In genomic region chr16:23986176-23986575, GRCm38 (mm10) we compare ENCODE assay signal across 9 mouse cellular contexts. TPM values are rescaled to one million over a fixed set of nuclear protein-coding genes. Genes with fewer than 3 reads are reported as not detected.
DNase-seq lines count a peak whose midpoint lies in the region; ATAC-seq and TF ChIP-seq lines count a peak whose summit lies in the region.
"Had no signal": no experiment of that assay in that cellular context is flagged by ENCODE, and none has a peak within 500 bp of the region (broad histone marks: within the 10 kb centered on the region; RNA-seq: fewer than 3 reads in every experiment).

No protein-coding gene starts in this region.

- DNase-seq in kidney, adult 9 months = peak; percentile 61
- no peak for DNase-seq in kidney, postnatal 14 days
- peak; percentile 34 for DNase-seq in brain, adult 2 months (ENCODE audit: low read depth, low spot score)
- no peak for DNase-seq in stomach, postnatal 0 days (ENCODE audit: low spot score)
- DNase-seq in frontal cortex, postnatal 36 days (ENCODE audit: low spot score in 2 of 2) = no peak

- H3K9me3 ChIP-seq in heart, embryonic 16.5 days (replicated peaks; ENCODE audit: control insufficient read depth, low read length) = no peaks in the 10 kb centered on the region
- no peaks in the 10 kb centered on the region for H3K9me3 ChIP-seq in liver, embryonic 12.5 days (replicated peaks)
- no peaks in the 10 kb centered on the region for H3K9me3 ChIP-seq in stomach, postnatal 0 days (ENCODE audit: control insufficient read depth, low read length)

- H3K27ac ChIP-seq in heart, embryonic 16.5 days (ENCODE audit: low read length) = peak overlapping the region; percentile 96
- no peak overlapping the region for H3K27ac ChIP-seq in liver, embryonic 12.5 days
- H3K27ac ChIP-seq in stomach, postnatal 0 days (replicated peaks) = peak overlapping the region; percentile 20

- H3K36me3 ChIP-seq in heart, embryonic 16.5 days (ENCODE audit: control insufficient read depth, insufficient read depth) = no peaks in the 10 kb centered on the region
- H3K36me3 ChIP-seq in liver, embryonic 12.5 days = no peaks in the 10 kb centered on the region
- no peaks in the 10 kb centered on the region for H3K36me3 ChIP-seq in stomach, postnatal 0 days (ENCODE audit: control insufficient read depth, insufficient read depth, low read length)

- TF ChIP-seq CTCF in stomach, postnatal 0 days (IDR thresholded peaks at IDR 0.05; ENCODE audit: low read depth) = no peak

- H3K4me3 ChIP-seq in heart, embryonic 16.5 days (ENCODE audit: low read length) = peak overlapping the region; percentile 91
- peak overlapping the region; percentile 76; the same call in 1 of the 2 replicates for H3K4me3 ChIP-seq in liver, embryonic 12.5 days
- H3K4me3 ChIP-seq in stomach, postnatal 0 days (ENCODE audit: low read depth, low read length) = no peak overlapping the region

- TF ChIP-seq EP300 in stomach, postnatal 0 days (optimal IDR thresholded peaks at IDR 0.05) = no peak

- WGBS in heart, embryonic 16.5 days = 12% methylated on average over 3 of the region's 3 CpGs
- 8% methylated on average over 3 of the region's 3 CpGs for WGBS in liver, embryonic 12.5 days (ENCODE audit: insufficient replicate concordance)
- 33% methylated on average over 3 of the region's 3 CpGs for WGBS in stomach, postnatal 0 days

- H3K4me2 ChIP-seq in heart, embryonic 16.5 days (ENCODE audit: low read depth, low read length) = peak overlapping the region; percentile 98
- H3K4me2 ChIP-seq in liver, embryonic 12.5 days = peak overlapping the region; percentile 98
- H3K4me2 ChIP-seq in stomach, postnatal 0 days (replicated peaks; ENCODE audit: low read depth) = peak overlapping the region; percentile 83

- H3K27me3 ChIP-seq in heart, embryonic 16.5 days (ENCODE audit: control insufficient read depth, insufficient read depth, low read length) = no peaks in the 10 kb centered on the region
- peaks cover 97% of the 10 kb centered on the region for H3K27me3 ChIP-seq in liver, embryonic 12.5 days (replicated peaks)
- no peaks in the 10 kb centered on the region for H3K27me3 ChIP-seq in stomach, postnatal 0 days (ENCODE audit: control insufficient read depth, insufficient read depth, low read length)

- H3K4me1 ChIP-seq in heart, embryonic 16.5 days (ENCODE audit: control insufficient read depth, insufficient read depth, low read length) = peaks cover 37% of the 10 kb centered on the region
- H3K4me1 ChIP-seq in liver, embryonic 12.5 days = peaks cover 61% of the 10 kb centered on the region
- H3K4me1 ChIP-seq in stomach, postnatal 0 days (replicated peaks; ENCODE audit: control insufficient read depth, insufficient read depth) = no peaks in the 10 kb centered on the region; the same call in none of the 2 replicates

- no peak for ATAC-seq in heart, embryonic 16.5 days (replicated peaks; ENCODE audit: extremely low read depth, insufficient read depth, low FRiP score)
- ATAC-seq in liver, embryonic 12.5 days = no peak
- ATAC-seq in stomach, postnatal 0 days (ENCODE audit: low FRiP score, low TSS enrichment) = no peak
- no peak for ATAC-seq in inflammation-experienced regulatory T-cells, adult 6 months

- H3K9ac ChIP-seq in heart, embryonic 16.5 days (ENCODE audit: low read length) = peak overlapping the region; percentile 98
- no peak overlapping the region for H3K9ac ChIP-seq in liver, embryonic 12.5 days
- no peak overlapping the region for H3K9ac ChIP-seq in stomach, postnatal 0 days (ENCODE audit: low read length)

RNA-seq across cellular contexts. Expression of gene Gm37419, which starts 2.1 kb away (rescaled TPM):
- polyA plus RNA-seq in heart, embryonic 16.5 days (2015; fragmentation: Nextera tagmentation; extraction: Ambion mirVana) = not detected in 2 replicates
- not detected in 2 replicates for polyA plus RNA-seq in liver, embryonic 12.5 days (2016; fragmentation: Nextera tagmentation; extraction: Ambion mirVana)
- polyA plus RNA-seq in stomach, postnatal 0 days (2015; fragmentation: Nextera tagmentation; extraction: Ambion mirVana) = not detected in 2 replicates
- polyA plus RNA-seq in inflammation-experienced regulatory T-cells, adult 6 months (2017; shearing (Covaris generic)) = not detected
- polyA plus RNA-seq: large intestine, adult 2 months had no signal

RNA-seq across cellular contexts. Expression of gene Bcl6, which starts 2.5 kb away (rescaled TPM):
- 0.81 and 1.2 TPM in 2 replicates for polyA plus RNA-seq in heart, embryonic 16.5 days (2015; fragmentation: Nextera tagmentation; extraction: Ambion mirVana)
- polyA plus RNA-seq in liver, embryonic 12.5 days (2016; fragmentation: Nextera tagmentation; extraction: Ambion mirVana) = 0.12 and 0.19 TPM in 2 replicates
- 0.23 and 0.30 TPM in 2 replicates for polyA plus RNA-seq in stomach, postnatal 0 days (2015; fragmentation: Nextera tagmentation; extraction: Ambion mirVana)
- polyA plus RNA-seq in inflammation-experienced regulatory T-cells, adult 6 months (2017; shearing (Covaris generic)) = 10 to 100 TPM in 2 of 3 experiments, 1 to 10 TPM in 1; 8.4 to 28.5 (median 10.2) TPM

RNA-seq across cellular contexts. Expression of gene Rtp2, which starts 54.0 kb away (rescaled TPM):
- not detected in 2 replicates for polyA plus RNA-seq in heart, embryonic 16.5 days (2015; fragmentation: Nextera tagmentation; extraction: Ambion mirVana)
- not detected in 2 replicates for polyA plus RNA-seq in liver, embryonic 12.5 days (2016; fragmentation: Nextera tagmentation; extraction: Ambion mirVana)
- polyA plus RNA-seq in stomach, postnatal 0 days (2015; fragmentation: Nextera tagmentation; extraction: Ambion mirVana) = not detected in 2 replicates
- not detected for polyA plus RNA-seq in inflammation-experienced regulatory T-cells, adult 6 months (2017; shearing (Covaris generic))
- polyA plus RNA-seq: large intestine, adult 2 months had no signal

Comparison
In these comparisons a context has a peak if more than half of its experiments do, and no peak if none do; other contexts are left out.
1. DNase-seq: peak in kidney, adult 9 months (single experiment) and brain, adult 2 months (single experiment); none in kidney, postnatal 14 days (single experiment), stomach, postnatal 0 days (single experiment) and frontal cortex, postnatal 36 days (0 of 2).
2. Peak in every context shown above with its lines, with median percentiles within 50 percentile points of each other: H3K4me2 ChIP-seq.